Mouse (Mus musculus) cerebellum, adult 2 months (tissue): Measurements from ENCODE around the gene Prkar1b. TPM values are rescaled to one million over a fixed set of nuclear protein-coding genes. Genes with fewer than 3 reads are reported as not detected.
A peak's percentile ranks its signal among the peaks of the same experiment; 100 is the strongest.

Experiments used
- DNase-seq, 2 experiments: peaks; one replicate each; pipeline ENCODE4 v3.0.0; 2021
- H3K27ac ChIP-seq: fragments of 200-500 bp; 2 replicates; pipeline ENCODE4 v1.5.1; 2012; ENCODE audit warnings: low read length, control low read depth, inconsistent platforms; ENCODE audit not compliant: insufficient read depth
- H3K27me3 ChIP-seq: fragments of 200-500 bp; 2 replicates; pipeline ENCODE4 v1.6.1; 2012; ENCODE audit warnings: inconsistent platforms, mild to moderate bottlenecking, low read length, moderate library complexity; ENCODE audit not compliant: control insufficient read depth, insufficient read depth
- H3K4me1 ChIP-seq: fragments of 200-500 bp; 2 replicates; pipeline ENCODE4 v1.6.1; 2011; ENCODE audit warnings: low read length; ENCODE audit not compliant: control insufficient read depth, insufficient read depth
- H3K4me3 ChIP-seq: fragments of 200-500 bp; replicated peaks from 2 replicates; pipeline ENCODE3; 2011; ENCODE audit warnings: mild to moderate bottlenecking, low read depth, low read length, control low read depth; ENCODE audit not compliant: insufficient read depth
- CTCF ChIP-seq: fragments of 200-500 bp; IDR thresholded peaks from 2 replicates; pipeline ENCODE4 v1.5.1; 2011; ENCODE audit warnings: low read depth, mild to moderate bottlenecking, control low read depth, low read length, moderate library complexity, borderline replicate concordance; ENCODE audit not compliant: insufficient read depth
- POLR2A ChIP-seq: fragments of 200-500 bp; IDR thresholded peaks from 2 replicates; pipeline ENCODE4 v1.6.1; 2011; ENCODE audit warnings: low read length, control low read depth, borderline replicate concordance; ENCODE audit not compliant: insufficient read depth
- WGBS: fragments of 180-500 bp; shearing (Covaris S2); methylation state at CpG from one replicate; pipeline ENCODE4 v1.1.7; 2018; 5-methylcytosine and 5-hydroxymethylcytosine counted together
- polyA plus RNA-seq: library from polyadenylated mRNA; depleted of rRNA; stranded (reverse); fragments of >200 nt; gene quantifications from 2 replicates; pipeline ENCODE4 v1.2.3, GENCODE M21; 2012

Gene Prkar1b
- polyA plus RNA-seq, 1 experiment = 509 TPM

GRCm38 (mm10) chr5:139160899-139161298 lies 11.1 kb upstream of the Prkar1b start:
- Histone ChIP-seq H3K4me1 (no peaks in the 10 kb centered on the region), H3K27me3 (no peaks in the 10 kb centered on the region), H3K4me3 (no peak overlapping the region), H3K27ac (no peak overlapping the region)
- no peak for TF ChIP-seq POLR2A
- TF ChIP-seq CTCF = no peak
- 89% methylated on average over 8 of the region's 8 CpGs for WGBS
- no peak for DNase-seq

GRCm38 (mm10) chr5:139150603-139151031 lies 816 bp upstream of the Prkar1b start:
- Histone ChIP-seq H3K4me1 (peaks cover 35% of the 10 kb centered on the region), H3K27ac (no peak overlapping the region), H3K27me3 (no peaks in the 10 kb centered on the region), H3K4me3 (peak overlapping the region; percentile 56)
- TF ChIP-seq POLR2A (no peak), CTCF (no peak)
- DNase-seq = peak; percentile 55 to 58
- WGBS = under 1% methylated on average over 45 of the region's 45 CpGs

- Histone ChIP-seq H3K4me1 (peaks cover 42% of the 10 kb centered on the region), H3K27me3 (no peaks in the 10 kb centered on the region), H3K27ac (peak overlapping the region; percentile 27), H3K4me3 (peak overlapping the region; percentile 56)
- no peak for TF ChIP-seq POLR2A
- TF ChIP-seq CTCF = no peak
- 27% methylated on average over 11 of the region's 11 CpGs for WGBS
- peak in 1 of 2 experiments; percentile 49 for DNase-seq
These were observed 662 bp downstream of the Prkar1b start for GRCm38 (mm10) chr5:139149006-139149672.

- H3K27ac ChIP-seq = peak overlapping the region; percentile 70
These were observed 2.4 kb downstream of the Prkar1b start for GRCm38 (mm10) chr5:139147178-139148078.

GRCm38 (mm10) chr5:139146476-139147075 lies 3.2 kb downstream of the Prkar1b start:
- H3K27ac ChIP-seq = peak overlapping the region; percentile 53
- no peaks in the 10 kb centered on the region for H3K27me3 ChIP-seq
- peak; percentile 59 to 78 for DNase-seq
- 28% methylated on average over 11 of the region's 11 CpGs for WGBS
- TF ChIP-seq CTCF = no peak
- TF ChIP-seq POLR2A = no peak
- H3K4me1 ChIP-seq = peaks cover 49% of the 10 kb centered on the region
- no peak overlapping the region for H3K4me3 ChIP-seq

More at GRCm38 (mm10) chr5:139147178-139148078, 2.4 kb downstream of the Prkar1b start:
- 26% methylated on average over 14 of the region's 14 CpGs for WGBS
- no peaks in the 10 kb centered on the region for H3K27me3 ChIP-seq
- peaks cover 49% of the 10 kb centered on the region for H3K4me1 ChIP-seq
- peak; percentile 53 to 83 for DNase-seq
- no peak for TF ChIP-seq CTCF
- TF ChIP-seq POLR2A = no peak
- H3K4me3 ChIP-seq = no peak overlapping the region

GRCm38 (mm10) chr5:139145726-139146125 lies 4.1 kb downstream of the Prkar1b start:
- H3K4me3 ChIP-seq = no peak overlapping the region
- TF ChIP-seq CTCF (no peak), POLR2A (no peak)
- peaks cover 54% of the 10 kb centered on the region for H3K4me1 ChIP-seq
- DNase-seq = no peak
- H3K27ac ChIP-seq = no peak overlapping the region
- 75% methylated on average over 4 of the region's 4 CpGs for WGBS
- no peaks in the 10 kb centered on the region for H3K27me3 ChIP-seq

GRCm38 (mm10) chr5:139143890-139144289 lies 5.9 kb downstream of the Prkar1b start:
- peak; percentile 23 to 50 for DNase-seq
- Histone ChIP-seq H3K27ac (no peak overlapping the region), H3K27me3 (no peaks in the 10 kb centered on the region), H3K4me3 (no peak overlapping the region), H3K4me1 (peaks cover 61% of the 10 kb centered on the region)
- TF ChIP-seq POLR2A = no peak
- TF ChIP-seq CTCF = no peak
- WGBS = 13% methylated on average over 3 of the region's 3 CpGs
